14 mouse cellular contexts compared by ENCODE assay signal in the genomic region with DNA sequence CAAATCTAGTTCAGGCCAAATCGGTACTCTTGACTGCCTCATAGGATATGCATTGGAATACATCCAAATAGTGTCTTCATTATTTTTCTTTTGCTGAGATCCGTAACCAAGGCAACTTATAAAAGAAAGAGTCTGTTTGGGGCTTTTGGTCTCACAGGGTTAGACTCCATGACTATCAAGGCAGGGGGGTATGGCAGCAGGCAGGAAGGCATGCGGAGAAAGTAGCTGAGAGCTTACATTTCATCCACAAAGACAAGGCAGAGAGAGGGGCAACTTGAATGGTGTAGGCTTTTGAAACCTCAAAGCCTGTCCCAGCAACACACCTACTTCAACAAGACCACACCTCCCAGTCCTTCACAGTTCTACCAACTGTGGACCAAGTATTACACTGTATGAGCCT. TPM values are rescaled to one million over a fixed set of nuclear protein-coding genes. Genes with fewer than 3 reads are reported as not detected.
A peak's percentile ranks its signal among the peaks of the same experiment; 100 is the strongest.
DNase-seq lines count a peak whose midpoint lies in the region; ATAC-seq and TF ChIP-seq lines count a peak whose summit lies in the region.
"Had no signal": no experiment of that assay in that cellular context is flagged by ENCODE, and none has a peak within 500 bp of the region (broad histone marks: within the 10 kb centered on the region; RNA-seq: fewer than 3 reads in every experiment).

No protein-coding gene starts in this region.

- no peaks in the 10 kb centered on the region for H3K27me3 ChIP-seq in hindbrain, embryonic 15.5 days
- H3K27me3 ChIP-seq in hindbrain, embryonic 10.5 days (ENCODE audit: insufficient read depth, poor library complexity, severe bottlenecking): no peaks in the 10 kb centered on the region; the same call in 1 of the 2 replicates
- H3K27me3 ChIP-seq in midbrain, embryonic 16.5 days (ENCODE audit: control insufficient read depth, insufficient read depth, low read depth, low read length): no peaks in the 10 kb centered on the region
- H3K27me3 ChIP-seq in midbrain, embryonic 10.5 days (ENCODE audit: low read depth, poor library complexity, severe bottlenecking): no peaks in the 10 kb centered on the region
- no peaks in the 10 kb centered on the region for H3K27me3 ChIP-seq in heart, embryonic 12.5 days (replicated peaks)
- H3K27me3 ChIP-seq: heart, embryonic 13.5 days had no signal

- no peak for TF ChIP-seq CTCF in brain, embryonic 14.5 days (IDR thresholded peaks at IDR 0.05; ENCODE audit: borderline replicate concordance, extremely low read depth, insufficient read depth, insufficient read length)

- no peaks in the 10 kb centered on the region for H3K36me3 ChIP-seq in hindbrain, embryonic 15.5 days
- H3K36me3 ChIP-seq in hindbrain, embryonic 10.5 days: peaks cover 3% of the 10 kb centered on the region
- no peaks in the 10 kb centered on the region for H3K36me3 ChIP-seq in midbrain, embryonic 16.5 days (ENCODE audit: control insufficient read depth, insufficient read depth, low read length)
- peaks cover 3% of the 10 kb centered on the region for H3K36me3 ChIP-seq in midbrain, embryonic 10.5 days
- peaks cover 1% of the 10 kb centered on the region for H3K36me3 ChIP-seq in heart, embryonic 12.5 days

- 42% methylated on average over 3 of the region's 3 CpGs for WGBS in hindbrain, embryonic 15.5 days
- WGBS in hindbrain, embryonic 10.5 days: 83% methylated on average over 3 of the region's 3 CpGs
- WGBS in midbrain, embryonic 16.5 days: 49% methylated on average over 3 of the region's 3 CpGs
- WGBS in midbrain, embryonic 10.5 days: 84% methylated on average over 3 of the region's 3 CpGs
- 80% methylated on average over 3 of the region's 3 CpGs for WGBS in heart, embryonic 12.5 days

- no peak overlapping the region for H3K4me2 ChIP-seq in hindbrain, embryonic 15.5 days
- H3K4me2 ChIP-seq in midbrain, embryonic 16.5 days (ENCODE audit: low read length): no peak overlapping the region
- no peak overlapping the region for H3K4me2 ChIP-seq in heart, embryonic 12.5 days
- H3K4me2 ChIP-seq: heart, embryonic 13.5 days; hindbrain, embryonic 13.5 days had no signal

- H3K4me3 ChIP-seq in hindbrain, embryonic 15.5 days: no peak overlapping the region
- H3K4me3 ChIP-seq in hindbrain, embryonic 10.5 days: no peak overlapping the region
- no peak overlapping the region for H3K4me3 ChIP-seq in midbrain, embryonic 16.5 days (ENCODE audit: low read depth, low read length)
- H3K4me3 ChIP-seq in midbrain, embryonic 10.5 days: no peak overlapping the region
- H3K4me3 ChIP-seq in heart, embryonic 12.5 days: no peak overlapping the region
- H3K4me3 ChIP-seq: heart, embryonic 13.5 days; hindbrain, embryonic 13.5 days had no signal

- TF ChIP-seq POLR2A in brain, embryonic 14.5 days (IDR thresholded peaks at IDR 0.05; ENCODE audit: borderline replicate concordance, extremely low read depth, insufficient read depth, insufficient read length, poor library complexity, severe bottlenecking): no peak

- 0 out of 2 replicates have a peak overlapping the region, but pooled peaks have one; percentile 26 for H3K27ac ChIP-seq in hindbrain, embryonic 15.5 days (replicated peaks)
- H3K27ac ChIP-seq in hindbrain, embryonic 10.5 days: no peak overlapping the region
- 0 out of 2 replicates have a peak overlapping the region, but pooled peaks have one; percentile 28 for H3K27ac ChIP-seq in midbrain, embryonic 16.5 days (ENCODE audit: low read length)
- H3K27ac ChIP-seq in midbrain, embryonic 10.5 days (replicated peaks): no peak overlapping the region
- no peak overlapping the region for H3K27ac ChIP-seq in heart, embryonic 12.5 days (ENCODE audit: poor library complexity, severe bottlenecking)
- H3K27ac ChIP-seq: heart, embryonic 13.5 days; hindbrain, embryonic 13.5 days had no signal

- no peak overlapping the region for H3K9ac ChIP-seq in hindbrain, embryonic 15.5 days
- H3K9ac ChIP-seq in midbrain, embryonic 16.5 days (ENCODE audit: low read depth, low read length): no peak overlapping the region
- no peak overlapping the region for H3K9ac ChIP-seq in heart, embryonic 12.5 days
- H3K9ac ChIP-seq: heart, embryonic 13.5 days; hindbrain, embryonic 13.5 days had no signal

- peaks cover 39% of the 10 kb centered on the region for H3K4me1 ChIP-seq in hindbrain, embryonic 15.5 days (replicated peaks)
- H3K4me1 ChIP-seq in hindbrain, embryonic 10.5 days (replicated peaks): peaks cover 57% of the 10 kb centered on the region
- H3K4me1 ChIP-seq in midbrain, embryonic 16.5 days (ENCODE audit: control insufficient read depth, insufficient read depth, low read length): peaks cover 19% of the 10 kb centered on the region
- peaks cover 59% of the 10 kb centered on the region for H3K4me1 ChIP-seq in midbrain, embryonic 10.5 days
- peaks cover 28% of the 10 kb centered on the region for H3K4me1 ChIP-seq in heart, embryonic 12.5 days (replicated peaks)

- ATAC-seq in hindbrain, embryonic 15.5 days (ENCODE audit: low FRiP score, low read depth): no peak
- no peak for ATAC-seq in midbrain, embryonic 16.5 days
- no peak for ATAC-seq in heart, embryonic 12.5 days (ENCODE audit: insufficient number of reproducible peaks, low FRiP score)
- ATAC-seq: forebrain, embryonic 16.5 days; intestine, embryonic 16.5 days had no signal

- DNase-seq in hindbrain, embryonic 10.5 days (ENCODE audit: low spot score): no peak
- DNase-seq in midbrain, embryonic 10.5 days (ENCODE audit: low spot score): no peak
- peak; percentile 38 for DNase-seq in brain, embryonic 14.5 days (ENCODE audit: low read depth)
- DNase-seq: adrenal gland, postnatal 10 days; cerebellum, adult 9-11 months; gastrocnemius, postnatal 14 days; heart, postnatal 36 days had no signal

- no peaks in the 10 kb centered on the region for H3K9me3 ChIP-seq in hindbrain, embryonic 15.5 days
- H3K9me3 ChIP-seq in hindbrain, embryonic 10.5 days: no peaks in the 10 kb centered on the region
- no peaks in the 10 kb centered on the region for H3K9me3 ChIP-seq in midbrain, embryonic 16.5 days (replicated peaks; ENCODE audit: control insufficient read depth, low read length, poor library complexity, severe bottlenecking)
- no peaks in the 10 kb centered on the region for H3K9me3 ChIP-seq in midbrain, embryonic 10.5 days (replicated peaks)
- H3K9me3 ChIP-seq in heart, embryonic 12.5 days (replicated peaks): no peaks in the 10 kb centered on the region
- H3K9me3 ChIP-seq: heart, embryonic 13.5 days; hindbrain, embryonic 13.5 days had no signal

RNA-seq across cellular contexts. Expression of a gene that starts 3.3 kb away (rescaled TPM):
- 57.0 and 58.1 TPM in 2 replicates for polyA plus RNA-seq in hindbrain, embryonic 15.5 days (2015; fragmentation: Nextera tagmentation; extraction: Ambion mirVana)
- polyA plus RNA-seq in hindbrain, embryonic 10.5 days (2016; fragmentation: Nextera tagmentation; extraction: Ambion mirVana): 77.0 and 86.6 TPM in 2 replicates
- polyA plus RNA-seq in midbrain, embryonic 16.5 days (2015; fragmentation: Nextera tagmentation; extraction: Ambion mirVana): 51.5 and 52.5 TPM in 2 replicates
- 80.2 and 82.2 TPM in 2 replicates for polyA plus RNA-seq in midbrain, embryonic 10.5 days (2016; fragmentation: Nextera tagmentation; extraction: Ambion mirVana)
- polyA plus RNA-seq in brain, embryonic 14.5 days (2012; rRNA removed): 45.3 and 49.2 TPM in 2 replicates
- polyA plus RNA-seq in heart, embryonic 12.5 days (2016; fragmentation: Nextera tagmentation; extraction: Ambion mirVana): 131 and 135 TPM in 2 replicates

Comparison
In these comparisons a context has a peak if more than half of its experiments do, and no peak if none do; other contexts are left out.
1. H3K27ac ChIP-seq: peak in hindbrain, embryonic 15.5 days (single experiment) and midbrain, embryonic 16.5 days (single experiment); none in hindbrain, embryonic 10.5 days (single experiment), midbrain, embryonic 10.5 days (single experiment) and heart, embryonic 12.5 days (single experiment).